Mouse (Mus musculus) layer of hippocampus, adult 9-10 months (tissue): Measurements from ENCODE around the gene Caly.

Experiments
- DNase-seq: peaks from one replicate; pipeline ENCODE4 v3.0.0; 2022; ENCODE audit warnings: low spot score

The Caly gene

DNA sequence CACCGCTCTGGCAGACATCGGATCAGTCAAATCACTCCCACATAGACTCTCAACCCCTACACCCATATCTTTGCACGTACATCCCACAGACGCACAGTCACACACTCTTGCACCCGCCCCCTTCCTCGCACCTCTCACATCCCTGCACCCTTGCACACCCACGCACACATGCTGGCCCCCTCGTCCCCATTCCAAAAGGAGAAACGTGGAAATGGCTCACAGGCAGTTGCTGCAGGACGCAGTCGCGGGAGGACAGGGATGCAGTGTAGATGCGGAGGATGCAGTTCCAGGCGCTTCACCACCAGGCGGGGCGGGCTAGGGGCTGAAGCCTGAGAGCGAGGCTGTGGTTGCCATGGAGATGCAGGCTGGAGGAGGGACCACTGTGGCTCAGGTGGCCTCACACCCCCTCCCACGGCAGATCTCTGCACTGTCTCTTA lies at the start of gene Caly:
Gene Caly, minus strand, starts transcription at position 307 of the 437 bp plus-strand sequence.
- DNase-seq = peak; percentile 67

DNA sequence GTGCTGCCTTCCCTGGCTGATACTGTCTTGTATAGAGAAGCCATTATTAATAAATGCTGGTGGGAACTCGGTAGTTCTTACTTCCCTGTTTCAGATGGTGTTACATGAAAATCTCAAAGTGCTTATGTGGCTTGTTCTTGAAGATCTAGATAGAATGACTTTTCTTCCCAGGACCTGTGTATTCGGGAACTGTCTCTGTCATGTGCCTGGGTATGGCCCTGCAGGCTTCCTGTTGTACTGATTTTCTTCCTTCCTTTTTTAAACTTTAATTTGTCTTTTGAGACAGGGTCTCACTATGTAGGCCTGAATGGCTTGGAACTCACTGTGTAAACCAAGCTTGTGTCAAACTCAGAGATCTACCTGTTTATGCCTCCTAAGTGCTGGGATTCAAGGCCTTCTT lies 45.6 kb upstream of the Caly start:
- no peak for DNase-seq

DNA sequence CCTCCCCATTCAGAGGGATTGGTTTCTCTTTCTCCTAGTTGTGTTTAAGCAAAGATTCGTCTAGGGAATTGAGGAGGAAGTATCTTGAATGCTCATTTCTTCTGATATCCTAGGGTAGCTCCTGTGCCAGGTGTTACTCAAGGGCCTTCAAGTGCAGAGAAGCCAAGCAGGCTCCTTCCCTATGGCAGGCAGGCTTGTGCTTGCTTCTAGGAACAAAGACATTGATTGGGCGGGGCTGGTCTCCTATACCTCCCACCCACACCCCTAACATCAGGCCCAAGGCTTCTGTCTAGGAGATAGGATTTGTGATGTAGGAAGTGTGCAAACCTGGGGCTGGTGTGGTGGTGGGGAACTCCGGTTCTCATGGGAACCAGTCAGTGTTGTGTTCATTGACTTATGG lies 44.6 kb upstream of the Caly start:
- DNase-seq = no peak

DNA sequence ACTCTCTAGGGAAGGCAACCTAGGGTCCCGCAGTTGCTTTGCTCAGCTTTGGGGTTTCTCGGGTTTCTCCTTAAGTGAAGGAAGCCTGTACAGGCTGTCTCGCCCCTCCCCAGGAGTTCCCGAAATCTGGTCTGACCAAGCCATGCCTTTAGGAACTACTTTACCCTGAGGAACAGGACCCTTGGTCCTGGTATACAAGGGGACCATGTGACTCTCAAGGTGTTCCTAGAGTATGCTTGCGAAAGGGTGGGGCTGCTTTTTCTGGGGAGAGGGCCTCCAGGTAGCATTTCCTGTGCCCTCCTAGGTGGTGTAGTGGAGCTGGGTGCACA lies 43.6 kb upstream of the Caly start:
- no peak for DNase-seq

DNA sequence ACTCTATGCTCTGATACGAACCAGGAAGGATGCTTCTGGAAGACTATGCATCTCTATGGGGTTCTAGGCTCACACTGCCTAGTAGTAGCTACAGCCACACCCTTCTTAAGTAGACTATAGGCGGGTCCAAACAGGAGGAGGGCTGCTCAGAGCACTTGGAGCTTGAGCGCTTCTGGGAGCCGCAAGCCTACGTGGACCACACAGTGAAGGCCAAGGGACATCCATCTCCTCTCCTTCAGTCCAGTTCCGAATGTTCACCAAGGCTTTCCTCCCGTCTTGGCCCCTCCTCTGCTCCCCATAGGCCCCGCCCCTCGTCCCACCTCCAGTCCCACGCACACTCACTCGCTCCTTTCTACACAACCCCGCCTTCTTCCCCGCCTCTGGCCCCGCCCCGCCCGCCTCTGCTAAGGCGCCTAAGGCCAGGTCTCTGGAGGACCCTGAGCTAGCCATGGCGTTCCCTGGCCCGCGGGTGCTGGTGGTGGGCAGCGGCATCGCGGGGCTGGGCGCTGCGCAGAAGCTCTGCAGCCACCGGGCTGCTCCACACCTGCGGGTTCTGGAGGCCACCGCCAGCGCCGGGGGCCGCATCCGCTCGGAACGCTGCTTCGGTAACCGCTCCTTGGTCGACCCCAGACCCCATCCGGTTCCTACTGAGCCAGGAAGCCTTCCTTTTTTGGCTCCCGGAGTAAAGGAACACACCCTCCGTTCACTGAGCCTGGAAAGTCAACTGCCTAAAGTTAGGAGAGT lies 43.1 kb upstream of the Caly start:
- peak; percentile 46 for DNase-seq

DNA sequence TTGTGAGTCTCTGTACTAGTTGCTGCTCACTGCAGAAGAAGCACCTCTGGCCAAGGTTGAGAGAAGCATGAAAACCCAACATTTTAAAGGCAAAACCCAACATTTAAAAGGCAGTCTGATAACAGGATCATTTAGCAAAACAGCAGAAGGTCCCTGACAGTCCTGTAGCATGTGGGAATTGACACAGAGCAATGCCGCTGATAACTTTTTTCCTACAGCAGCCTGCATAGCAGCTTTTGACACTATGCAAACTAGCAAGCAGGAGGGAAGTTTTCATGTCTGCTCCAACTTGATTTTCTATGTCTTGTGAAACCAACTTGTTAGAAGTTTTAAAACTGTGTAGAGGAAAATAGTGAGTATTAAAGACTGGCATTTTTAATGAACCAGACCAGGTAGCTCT lies 42.0 kb upstream of the Caly start:
- DNase-seq = no peak

DNA sequence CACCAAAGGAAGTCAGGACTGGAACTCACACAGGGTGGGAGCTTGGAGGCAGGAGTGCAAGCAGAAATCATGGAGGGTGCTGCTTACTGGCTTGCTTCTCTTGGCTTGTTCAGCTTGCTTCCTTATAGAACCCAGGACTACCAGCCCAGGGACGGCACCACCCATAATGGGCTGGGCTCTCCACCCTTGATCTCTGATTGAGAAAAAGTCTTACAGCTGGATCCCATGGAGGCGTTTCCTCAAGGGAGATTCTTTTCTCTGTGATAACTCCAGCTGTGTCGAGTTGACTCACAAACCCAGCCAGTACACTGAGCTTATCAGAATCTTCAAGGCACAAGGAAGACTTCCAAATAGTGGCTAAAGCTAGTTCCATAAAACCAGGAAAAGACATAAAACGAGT lies 40.4 kb upstream of the Caly start:
- DNase-seq = no peak

DNA sequence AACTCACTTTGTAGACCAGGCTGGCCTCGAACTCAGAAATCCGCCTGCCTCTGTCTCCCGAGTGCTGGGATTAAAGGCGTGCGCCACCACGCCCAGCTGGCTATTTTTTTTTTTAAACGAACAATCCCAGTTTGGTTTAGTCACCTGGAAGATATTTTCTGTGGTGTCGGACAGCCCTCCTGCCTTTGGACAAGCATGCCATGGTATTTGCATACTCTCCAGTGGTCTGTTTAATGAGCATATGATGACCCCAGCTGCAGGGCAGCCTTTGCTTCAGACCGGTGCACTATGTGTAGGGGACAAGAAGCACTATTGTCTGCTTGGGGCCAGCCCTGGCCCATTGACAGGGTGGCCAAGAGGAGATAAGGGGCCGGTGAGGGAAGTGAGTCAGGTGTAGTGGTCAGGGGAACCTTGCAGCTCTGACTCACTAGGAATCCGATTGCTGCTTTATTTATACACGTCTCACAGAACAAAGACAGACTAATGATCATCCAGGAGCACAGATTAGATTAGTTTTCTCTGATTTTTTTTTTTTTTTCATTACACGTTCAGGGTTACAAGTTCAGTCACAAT lies 39.1 kb upstream of the Caly start:
- no peak for DNase-seq

DNA sequence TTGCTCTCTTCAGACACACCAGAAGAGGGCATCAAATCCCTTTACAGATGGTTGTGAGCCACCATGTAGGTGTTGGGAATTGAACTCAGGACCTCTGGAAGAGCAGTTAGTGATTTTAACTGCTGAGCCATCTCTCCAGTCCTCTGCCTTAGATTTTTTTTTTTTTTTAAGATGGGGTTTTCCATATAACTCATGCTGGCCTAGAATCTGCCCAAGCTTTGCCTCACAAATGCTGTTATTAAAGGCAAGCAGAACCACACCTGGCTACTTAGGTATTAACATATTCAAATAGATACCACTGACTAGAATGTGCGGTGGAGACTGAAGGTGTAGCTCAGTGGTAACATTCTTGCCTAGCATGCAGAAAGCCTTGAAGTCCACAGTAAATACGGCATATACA lies 38.1 kb upstream of the Caly start:
- DNase-seq = no peak

DNA sequence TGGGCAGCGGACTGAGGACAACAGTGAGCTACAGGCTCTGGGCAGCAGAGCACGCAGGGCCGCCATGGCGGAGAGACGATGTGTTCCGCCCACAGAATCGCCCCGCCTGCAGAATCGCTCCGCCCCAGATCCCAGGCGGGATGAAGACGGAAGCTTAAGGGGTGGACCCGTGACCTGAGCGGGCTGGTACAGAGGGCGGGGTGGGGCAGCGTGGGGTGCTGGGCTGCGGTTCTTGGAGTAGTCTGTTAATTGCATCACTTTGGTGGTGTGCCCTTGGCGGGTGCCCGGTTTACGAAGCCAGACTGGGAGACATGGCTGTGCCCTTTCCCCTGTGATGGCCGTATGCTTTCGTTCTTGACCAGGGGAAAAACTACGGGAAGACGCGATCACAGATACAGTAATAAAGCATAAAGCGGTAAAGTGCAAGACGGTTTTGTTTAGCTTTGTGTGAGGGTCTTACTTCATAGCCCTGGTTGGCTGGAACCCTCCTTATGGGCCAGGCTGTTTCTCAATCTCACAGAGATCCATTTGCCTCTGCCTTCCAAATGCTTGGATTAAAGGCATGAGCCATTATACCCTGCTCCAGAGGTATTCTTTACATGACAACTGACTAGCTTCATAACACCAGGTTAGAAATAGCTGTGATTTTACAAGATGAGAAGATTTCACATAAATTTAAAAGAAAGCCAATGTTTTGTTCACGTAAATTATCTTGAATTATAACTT lies 34.1 kb upstream of the Caly start, which contains the start of gene Echs1:
Gene Echs1, minus strand, starts transcription at position 148 of the 726 bp plus-strand sequence.
- DNase-seq = peak; percentile 67

DNA sequence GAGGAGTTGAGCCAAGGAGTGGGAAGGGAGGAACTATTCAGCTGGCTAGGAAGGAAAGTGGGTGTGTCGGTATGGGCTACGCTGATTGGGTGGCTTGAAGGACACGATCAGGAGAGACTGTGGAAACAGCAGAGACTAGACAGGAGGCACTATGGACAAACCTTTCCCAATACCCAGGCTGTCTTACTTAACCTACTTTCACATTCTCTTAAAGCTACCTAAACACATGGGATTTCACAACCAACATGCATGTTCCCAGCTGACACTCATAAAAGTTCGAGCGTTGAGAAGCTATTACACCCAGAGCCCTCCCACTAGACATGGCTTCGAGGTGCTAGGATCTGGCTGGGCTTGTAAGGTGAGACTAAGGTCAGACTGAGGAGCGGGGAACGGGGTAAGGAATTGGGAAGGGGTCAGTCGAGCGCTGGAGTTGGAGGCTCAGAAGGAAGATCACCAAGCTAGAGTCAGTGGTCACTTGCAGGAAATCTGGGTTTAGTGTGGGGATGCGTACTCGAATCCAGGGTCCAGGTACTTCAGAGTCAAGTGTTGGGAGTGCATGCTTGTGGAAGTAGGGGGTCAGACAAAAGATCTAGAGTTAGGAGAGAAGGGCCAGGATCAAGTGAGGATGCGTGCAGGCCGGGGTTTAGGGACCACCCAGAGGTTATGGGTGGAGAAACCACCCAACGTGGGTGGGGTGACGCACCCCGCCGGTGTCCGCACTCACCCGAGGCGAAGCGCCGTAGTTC lies 33.4 kb upstream of the Caly start, which contains the start of gene Paox:
Gene Paox, plus strand, starts transcription at position 217 of the 746 bp plus-strand sequence.
- DNase-seq = no peak

DNA sequence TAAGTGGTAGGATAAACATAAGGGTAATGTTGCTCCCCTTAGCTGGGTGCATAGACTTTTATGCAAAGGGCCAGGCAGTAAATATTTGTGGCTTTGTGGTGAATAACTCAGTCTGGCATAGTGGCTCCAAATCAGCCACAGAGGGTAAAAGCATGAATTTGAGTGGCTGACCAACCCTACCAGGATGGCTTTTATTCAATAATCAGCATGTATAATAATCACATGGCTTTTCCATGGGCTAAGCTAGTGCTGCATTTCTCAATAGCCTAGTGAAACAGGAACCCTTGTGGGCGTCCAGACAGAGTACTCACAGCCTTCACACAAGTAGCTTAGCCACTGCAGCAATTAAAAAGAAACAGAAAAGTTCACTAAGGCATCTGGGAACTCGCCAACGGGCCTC lies 29.6 kb upstream of the Caly start:
- DNase-seq = no peak

DNA sequence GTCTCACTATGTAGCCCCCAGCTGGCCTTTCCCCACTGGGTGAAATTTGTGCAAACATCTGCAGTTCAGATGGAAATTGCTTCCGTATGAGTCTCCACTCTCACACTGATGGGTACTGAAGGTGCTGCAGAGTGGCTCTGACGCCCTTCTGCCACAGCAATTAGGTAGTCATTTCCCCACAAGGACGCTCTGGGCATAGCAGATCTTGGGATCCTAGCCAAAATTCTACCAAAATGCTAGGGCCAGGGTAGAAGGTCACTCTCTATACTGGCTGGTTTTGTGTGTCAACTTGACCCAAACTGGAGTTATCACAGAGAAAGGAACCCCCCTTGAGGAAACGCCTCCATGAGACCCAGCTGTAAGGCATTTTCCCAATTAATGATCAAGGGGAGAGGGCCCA lies 21.7 kb upstream of the Caly start:
- DNase-seq = no peak

DNA sequence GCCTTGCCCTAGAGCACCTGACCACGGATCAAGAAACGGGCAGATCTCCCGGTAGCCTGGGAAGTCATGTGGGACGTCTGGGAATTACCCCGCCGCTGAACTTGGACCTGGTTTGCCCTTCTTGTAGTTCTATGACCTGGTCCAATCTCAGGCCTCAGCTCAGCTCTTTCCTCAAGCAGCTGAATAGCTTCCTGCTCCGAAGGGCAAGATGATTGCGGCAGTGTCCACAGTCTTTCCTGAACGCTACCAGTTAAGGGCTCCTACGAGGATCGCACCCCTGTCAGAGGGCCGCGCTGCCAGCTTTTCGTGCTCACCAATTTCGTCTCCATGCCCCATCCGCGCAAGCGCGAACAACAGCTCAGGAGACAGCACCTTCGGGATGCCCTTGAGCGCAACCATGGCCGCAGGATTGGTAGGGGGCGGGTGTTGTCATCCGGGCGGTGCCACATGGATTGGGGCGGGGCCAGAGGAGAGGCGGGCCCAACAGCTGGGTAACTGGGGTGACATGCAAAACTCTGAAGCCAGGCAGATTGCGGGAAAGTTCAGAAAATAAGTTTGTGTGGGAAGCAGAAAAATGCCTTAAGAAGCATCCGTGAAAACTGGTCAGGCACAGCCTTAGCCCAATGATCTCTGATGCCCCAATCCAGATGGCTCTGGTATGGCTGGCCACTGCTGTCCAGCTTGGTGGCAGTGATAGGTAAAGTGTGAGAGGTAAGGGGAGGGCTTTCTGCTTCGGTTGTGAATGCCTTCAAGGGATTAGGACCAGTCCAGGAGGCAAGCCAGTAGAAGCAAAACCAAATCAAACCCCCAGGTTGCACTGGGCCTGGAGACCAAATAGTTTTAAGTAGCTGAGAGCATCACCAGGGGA lies 19.9 kb upstream of the Caly start, which contains the start of gene Fuom:
Gene Fuom, minus strand, starts transcription at position 449 of the 868 bp plus-strand sequence.
- DNase-seq = no peak

DNA sequence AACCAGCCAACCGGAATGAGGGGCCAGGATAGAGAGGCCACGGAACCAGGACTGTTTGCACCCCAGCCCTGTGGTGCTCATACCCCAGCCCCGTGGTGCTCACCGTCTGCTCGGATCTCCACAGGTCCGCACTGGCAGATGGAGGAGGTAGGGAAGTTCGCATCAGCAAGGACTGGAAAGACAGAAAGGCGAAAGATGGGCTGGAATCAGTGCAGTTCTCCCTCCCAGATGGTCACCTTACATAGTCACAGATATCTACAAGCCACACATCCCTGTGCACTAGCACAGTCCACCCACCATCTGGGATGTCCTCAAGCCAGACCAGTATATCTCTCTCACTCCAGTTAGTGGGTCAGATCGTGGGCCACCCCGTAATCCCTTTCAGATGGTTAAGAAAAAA lies 19.1 kb upstream of the Caly start:
- no peak for DNase-seq

DNA sequence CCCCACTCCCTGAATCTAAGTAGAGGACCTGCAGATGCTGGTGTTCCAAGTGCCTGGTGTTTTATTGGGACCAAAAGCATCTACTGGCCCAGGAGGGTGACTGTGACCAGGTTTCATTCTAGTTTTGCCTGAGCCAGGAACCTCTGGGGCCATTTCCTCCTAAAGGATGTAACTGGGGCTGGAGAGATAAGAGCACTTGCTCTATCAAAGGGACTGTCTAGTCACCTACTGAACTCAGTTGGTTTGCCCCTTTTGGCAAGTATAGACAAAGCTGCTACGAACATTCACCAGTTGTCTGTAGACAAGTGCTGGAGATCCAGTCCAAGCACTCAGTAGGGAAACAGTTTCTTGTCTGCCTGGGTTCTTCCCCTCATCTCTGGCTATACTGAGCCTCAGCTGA lies 16.1 kb upstream of the Caly start:
- DNase-seq = no peak

DNA sequence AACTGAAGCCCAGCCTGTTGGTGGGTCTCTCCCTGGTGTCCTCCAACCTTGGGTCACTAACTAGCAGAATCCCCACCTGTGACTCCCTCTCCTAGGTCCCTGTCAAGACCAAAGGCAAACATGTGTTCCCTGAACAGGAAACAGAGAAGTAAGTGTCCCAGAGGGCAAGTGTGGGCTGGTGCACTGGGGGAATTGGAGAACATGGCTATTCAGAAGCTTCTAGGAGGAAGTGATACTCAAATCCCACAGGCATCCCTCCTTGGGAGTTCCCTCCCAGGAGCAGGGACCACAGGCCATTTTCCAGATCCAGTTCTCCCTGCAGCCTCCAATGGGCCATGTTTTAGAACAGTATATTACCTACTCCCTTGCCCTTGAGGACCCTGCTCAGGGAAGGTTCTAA lies 13.7 kb upstream of the Caly start:
- DNase-seq = no peak

DNA sequence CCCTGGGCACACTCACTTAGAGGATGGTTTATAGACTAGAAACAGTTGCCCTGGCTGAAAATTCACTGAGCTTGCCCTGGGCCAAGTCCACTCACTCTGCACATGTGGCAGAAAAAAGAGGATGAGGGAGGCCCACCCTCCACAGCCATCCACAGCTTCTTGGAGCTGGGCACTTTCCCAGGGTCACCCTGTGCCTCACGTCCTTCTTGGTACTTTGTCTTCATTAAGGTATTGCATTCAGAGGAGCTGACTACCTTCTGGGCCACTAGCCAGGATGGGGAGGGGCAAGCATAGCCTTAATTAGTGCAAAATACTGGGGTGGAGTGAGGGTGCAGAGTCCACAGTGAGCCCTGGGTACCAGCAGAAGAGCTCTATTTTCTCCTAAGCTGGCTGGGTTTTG lies 13.2 kb upstream of the Caly start:
- DNase-seq = no peak

DNA sequence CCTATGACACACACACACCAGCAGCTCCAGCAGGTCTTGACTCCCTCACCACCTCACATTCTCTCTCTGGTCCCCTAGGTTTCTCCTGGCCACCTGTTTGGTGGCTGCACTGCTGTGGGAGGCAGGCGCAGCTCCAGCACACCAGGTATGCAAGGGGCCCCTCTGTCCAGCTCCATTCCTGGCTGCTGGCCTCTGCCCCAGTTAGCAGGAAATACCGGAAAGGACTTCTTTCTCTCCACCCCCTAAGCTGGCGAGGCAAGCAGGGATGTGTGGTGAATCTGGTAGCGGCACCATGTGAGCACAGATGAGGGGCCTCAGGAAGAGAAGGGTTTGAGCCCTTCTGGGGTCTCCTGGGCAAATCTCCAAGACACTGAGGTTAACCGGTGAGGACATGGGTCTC lies 12.6 kb upstream of the Caly start:
- DNase-seq = no peak

DNA sequence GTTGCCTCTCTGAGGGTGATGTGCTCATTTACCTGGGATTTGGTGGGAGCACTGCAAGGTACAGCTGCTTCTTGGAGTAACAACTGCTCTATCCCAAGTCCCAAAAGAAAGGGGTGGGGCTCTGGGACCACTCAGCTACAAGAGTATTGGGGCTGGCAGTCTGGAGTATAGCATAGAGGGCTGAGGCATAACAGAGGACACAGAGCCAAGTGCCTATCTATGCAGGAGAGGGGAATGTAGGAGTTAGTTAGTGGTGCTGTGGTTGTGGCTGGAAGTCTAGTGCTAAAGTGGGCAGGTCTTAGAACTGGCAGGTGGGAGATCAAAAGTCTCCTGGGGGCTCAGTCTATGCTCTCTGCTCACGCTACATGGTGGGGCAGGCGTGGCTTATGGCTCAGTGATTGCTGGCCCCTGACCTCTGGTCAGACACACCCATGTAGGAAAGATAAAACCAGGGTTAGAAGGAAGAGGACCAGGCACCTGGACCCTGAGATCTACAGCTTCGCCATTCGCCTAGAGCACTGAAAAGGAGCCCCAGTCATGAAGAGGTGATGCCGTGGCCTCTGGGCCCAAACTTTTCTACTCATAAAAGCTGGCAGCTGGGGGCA lies 10.7 kb upstream of the Caly start, which contains the start of gene Prap1:
Gene Prap1, plus strand, starts transcription at position 472 of the 605 bp plus-strand sequence.
- no peak for DNase-seq

DNA sequence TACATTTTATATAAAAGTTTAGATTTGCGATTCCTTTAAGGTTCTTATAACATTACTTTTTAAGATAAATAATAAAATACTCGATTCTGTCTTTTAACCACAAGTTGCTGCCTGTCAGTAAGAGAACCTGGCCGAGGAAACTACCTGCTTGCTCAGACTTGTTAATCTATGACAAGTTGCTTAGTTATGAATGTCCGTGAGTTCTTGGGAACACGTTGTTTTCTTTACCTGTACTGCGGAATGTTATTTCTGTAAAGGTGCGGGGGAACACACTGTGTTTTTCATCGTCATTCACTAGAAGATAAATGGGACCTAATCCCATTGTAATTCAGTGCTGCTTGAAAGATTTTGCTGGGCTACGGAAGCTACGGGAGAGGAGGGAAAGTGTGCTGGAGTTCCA lies 8.3 kb upstream of the Caly start:
- DNase-seq = no peak
